Mouse (Mus musculus): ENCODE data around the gene Nid2.

- TF ChIP-seq CTCF (IDR thresholded peaks at IDR 0.05; ENCODE audit: borderline replicate concordance, insufficient read depth, low read length) (no peak), POLR2A (IDR thresholded peaks at IDR 0.05; ENCODE audit: low read depth, low read length) (no peak)
Measured at GRCm38 (mm10) chr14:19740147-19740738, 10.8 kb upstream of the Nid2 start.
